Mouse (Mus musculus): ENCODE results near the gene Macf1.

GRCm38 (mm10) chr4:123397643-123398434 lies 286.3 kb downstream of the Macf1 start:
- TF ChIP-seq EP300 (IDR thresholded peaks at IDR 0.05; ENCODE audit: insufficient read depth, low read depth, low read length) = no peak
- TF ChIP-seq CTCF (IDR thresholded peaks at IDR 0.05; ENCODE audit: low read depth, low read length) = no peak
- no peak for TF ChIP-seq POLR2A (IDR thresholded peaks at IDR 0.05; ENCODE audit: insufficient read depth, low read length)

All from ES-Bruce4 (cell line).